Mouse (Mus musculus) heart, adult 2 months (tissue): ENCODE data around the gene Rps6ka5. TPM values are rescaled to one million over a fixed set of nuclear protein-coding genes. Genes with fewer than 3 reads are reported as not detected.

Experiments
- DNase-seq, 2 experiments: peaks; one replicate each; pipeline ENCODE4 v3.0.0; 2021
- H3K27ac ChIP-seq: fragments of 200-600 bp; 2 replicates; pipeline ENCODE4 v1.8.1; 2022
- H3K27me3 ChIP-seq: fragments of 200-500 bp; 2 replicates; pipeline ENCODE4 v1.6.1; 2012; ENCODE audit warnings: mild to moderate bottlenecking, low read length, inconsistent platforms, mixed read lengths; ENCODE audit not compliant: control insufficient read depth, insufficient read depth
- H3K36me3 ChIP-seq: fragments of 200-500 bp; 2 replicates; pipeline ENCODE4 v1.6.1; 2012; ENCODE audit warnings: low read length, inconsistent platforms; ENCODE audit not compliant: control insufficient read depth, insufficient read depth
- H3K4me1 ChIP-seq: fragments of 200-500 bp; 2 replicates; pipeline ENCODE4 v1.6.1; 2011; ENCODE audit warnings: low read length; ENCODE audit not compliant: control insufficient read depth, insufficient read depth
- H3K4me3 ChIP-seq: fragments of 200-600 bp; 2 replicates; pipeline ENCODE4 v1.8.1; 2022
- H3K79me2 ChIP-seq: fragments of 200-500 bp; replicated peaks from 2 replicates; pipeline ENCODE4 v1.6.1; 2012; ENCODE audit warnings: mild to moderate bottlenecking, inconsistent platforms, low read length, moderate library complexity, mixed read lengths; ENCODE audit not compliant: control insufficient read depth, insufficient read depth
- H3K9ac ChIP-seq: fragments of 200-500 bp; 2 replicates; pipeline ENCODE4 v1.6.1; 2012; ENCODE audit warnings: low read depth, mild to moderate bottlenecking, control low read depth, inconsistent platforms, low read length, mixed read lengths
- CTCF ChIP-seq: fragments of 200-600 bp; IDR thresholded peaks from 2 replicates; pipeline ENCODE4 v1.8.1; 2022; ENCODE audit warnings: antibody characterized with exemption, mild to moderate bottlenecking, moderate library complexity
- EP300 ChIP-seq: fragments of 200-500 bp; IDR thresholded peaks from 2 replicates; pipeline ENCODE4 v1.6.1; 2011; ENCODE audit warnings: low read depth, low read length, control low read depth; ENCODE audit not compliant: insufficient read depth
- POLR2A ChIP-seq: fragments of 200-500 bp; IDR thresholded peaks from 2 replicates; pipeline ENCODE4 v1.6.1; 2011; ENCODE audit warnings: mild to moderate bottlenecking, low read depth, low read length, control low read depth; ENCODE audit not compliant: insufficient read depth
- WGBS: fragments of 180-500 bp; shearing (Covaris S2); methylation state at CpG from one replicate; pipeline ENCODE4 v1.1.7; 2018; 5-methylcytosine and 5-hydroxymethylcytosine counted together
- intact Hi-C: fragments of 180-260 bp; cut with DNase I; formaldehyde crosslinking; loops from one replicate; pipeline ENCODE4 v1.15.1; 2025
- polyA plus RNA-seq: library from polyadenylated mRNA; depleted of rRNA; stranded (reverse); fragments of >200 nt; gene quantifications from 2 replicates; pipeline ENCODE4 v1.2.3, GENCODE M21; 2012
- total RNA-seq, 2 experiments: library from RNA; stranded (reverse); gene quantifications; 2 replicates each; pipeline ENCODE4 v1.2.3; 2021

The Rps6ka5 gene
- total and polyA plus RNA-seq, 3 experiments, result 2.1 to 13.5 (median 10.8) TPM

DNA sequence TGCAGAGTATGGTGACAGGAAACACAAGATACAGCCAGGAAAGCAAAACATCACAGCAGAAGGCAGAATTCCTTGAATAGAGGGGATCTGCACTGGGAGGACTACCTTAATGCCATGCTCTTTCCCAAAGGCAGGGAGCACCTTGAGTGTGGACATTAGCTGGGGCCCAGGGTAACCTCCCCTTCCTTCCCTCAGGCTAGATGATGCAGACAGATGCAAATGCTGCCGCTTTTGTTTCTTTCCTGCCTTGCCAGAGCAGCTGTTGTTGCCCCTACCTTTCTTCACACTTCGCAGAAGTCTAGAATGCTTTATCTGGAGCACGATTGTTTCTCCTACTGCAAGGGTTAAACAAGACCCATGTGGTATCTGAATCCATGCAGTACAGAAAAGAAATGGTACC, 34.6 kb downstream of the Rps6ka5 start:
- Histone ChIP-seq H3K27me3 (no peaks in the 10 kb centered on the region), H3K36me3 (peaks cover 5% of the 10 kb centered on the region), H3K27ac (no peak overlapping the region), H3K4me1 (no peaks in the 10 kb centered on the region; the same call in 1 of the 2 replicates), H3K9ac (no peak overlapping the region), H3K4me3 (no peak overlapping the region), H3K79me2 (no peaks in the 10 kb centered on the region; the same call in none of the 2 replicates)
- TF ChIP-seq POLR2A, result no peak
- TF ChIP-seq EP300, result no peak
- no peak for TF ChIP-seq CTCF
- WGBS, result 50% methylated on average over 3 of the region's 3 CpGs
- DNase-seq, result no peak
- intact Hi-C loops, result no loop called here

- H3K79me2 ChIP-seq, result no peaks in the 10 kb centered on the region; the same call in none of the 2 replicates
- H3K36me3 ChIP-seq, result peaks cover 5% of the 10 kb centered on the region
- H3K9ac ChIP-seq, result no peak overlapping the region
- H3K4me3 ChIP-seq, result no peak overlapping the region
- intact Hi-C loops, result no loop called here
- DNase-seq, result no peak
- H3K27me3 ChIP-seq, result no peaks in the 10 kb centered on the region
- no peaks in the 10 kb centered on the region; the same call in 1 of the 2 replicates for H3K4me1 ChIP-seq
- TF ChIP-seq POLR2A (no peak), CTCF (no peak), EP300 (no peak)
- no peak overlapping the region for H3K27ac ChIP-seq
- 82% methylated on average over 5 of the region's 5 CpGs for WGBS
These were observed 36.3 kb downstream of the Rps6ka5 start for GRCm38 (mm10) chr12:100690444-100690843.

DNA sequence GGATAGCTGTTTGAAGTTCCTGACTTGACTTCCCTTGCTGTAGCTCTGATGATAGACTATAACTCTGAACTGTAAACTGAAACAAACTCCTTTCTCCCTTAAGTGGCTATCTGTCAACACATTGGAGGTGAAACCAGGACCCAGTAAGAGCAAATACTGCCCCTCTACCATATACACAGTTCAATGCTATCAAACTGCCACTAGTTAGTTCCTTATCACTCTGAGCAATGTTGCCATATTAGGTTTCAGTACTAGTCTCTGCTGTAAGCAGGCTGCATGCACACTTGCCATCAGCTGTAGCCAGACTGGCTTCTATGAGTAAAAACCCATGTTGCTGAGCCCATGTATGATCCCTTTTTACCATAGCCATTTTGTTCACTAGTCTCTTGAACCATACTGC, 38.6 kb downstream of the Rps6ka5 start:
- Histone ChIP-seq H3K36me3 (peaks cover 5% of the 10 kb centered on the region), H3K27me3 (no peaks in the 10 kb centered on the region), H3K79me2 (no peaks in the 10 kb centered on the region; the same call in none of the 2 replicates), H3K4me1 (no peaks in the 10 kb centered on the region; the same call in 1 of the 2 replicates), H3K9ac (no peak overlapping the region), H3K27ac (no peak overlapping the region), H3K4me3 (no peak overlapping the region)
- TF ChIP-seq CTCF, result no peak
- TF ChIP-seq EP300, result no peak
- TF ChIP-seq POLR2A, result no peak
- DNase-seq, result no peak
- intact Hi-C loops, result no loop called here

DNA sequence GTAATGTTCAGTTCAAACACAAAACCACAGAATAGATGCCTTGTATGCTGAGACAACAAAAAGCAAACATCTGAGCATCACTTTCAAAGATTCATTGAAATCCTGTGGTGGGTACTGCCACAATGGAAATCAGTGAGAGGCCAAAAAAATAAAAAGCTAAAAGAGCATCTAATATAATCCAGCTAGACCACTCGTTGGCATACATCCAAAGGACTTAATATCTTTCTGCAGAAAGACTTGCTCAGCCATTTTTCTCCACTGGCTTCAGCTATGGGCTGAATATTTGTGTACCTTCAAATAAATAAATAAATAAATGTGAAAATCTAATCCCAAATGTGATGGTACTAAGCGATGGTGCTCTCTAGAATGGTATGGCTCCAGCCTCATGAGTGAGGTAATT, 39.8 kb downstream of the Rps6ka5 start:
- no peak for TF ChIP-seq EP300
- no peak for TF ChIP-seq CTCF
- no peak for TF ChIP-seq POLR2A
- Histone ChIP-seq H3K27ac (no peak overlapping the region), H3K27me3 (no peaks in the 10 kb centered on the region), H3K4me3 (no peak overlapping the region), H3K4me1 (no peaks in the 10 kb centered on the region; the same call in 1 of the 2 replicates), H3K79me2 (no peaks in the 10 kb centered on the region; the same call in none of the 2 replicates), H3K36me3 (peaks cover 5% of the 10 kb centered on the region), H3K9ac (no peak overlapping the region)
- WGBS, result 69% methylated on average over 2 of the region's 2 CpGs
- intact Hi-C loops, result no loop called here
- DNase-seq, result no peak

DNA sequence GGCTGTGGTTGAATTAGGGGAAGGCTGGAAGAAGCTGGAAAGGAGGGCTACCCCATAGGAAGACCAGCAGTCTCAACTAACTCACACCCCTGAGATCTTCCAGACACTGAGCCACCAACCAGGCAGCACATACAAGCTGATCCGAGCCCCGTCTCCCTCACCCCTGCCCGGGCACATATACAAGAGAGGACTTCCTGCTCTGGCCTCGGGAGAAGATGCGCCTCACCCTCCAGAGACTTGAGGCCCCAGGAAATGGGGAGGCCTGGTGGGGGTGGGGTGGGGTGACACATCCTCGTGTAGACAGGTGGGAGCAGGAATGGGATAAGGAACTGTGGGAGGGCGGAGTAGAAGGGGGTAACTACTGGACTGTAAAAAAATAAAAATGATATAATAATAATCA, 45.0 kb downstream of the Rps6ka5 start:
- intact Hi-C loops, result no loop called here
- Histone ChIP-seq H3K4me1 (peaks cover 6% of the 10 kb centered on the region), H3K9ac (no peak overlapping the region), H3K4me3 (no peak overlapping the region), H3K79me2 (no peaks in the 10 kb centered on the region), H3K27ac (no peak overlapping the region), H3K27me3 (no peaks in the 10 kb centered on the region), H3K36me3 (no peaks in the 10 kb centered on the region; the same call in 1 of the 2 replicates)
- WGBS, result 71% methylated on average over 7 of the region's 7 CpGs
- no peak for DNase-seq
- TF ChIP-seq POLR2A, result no peak
- no peak for TF ChIP-seq CTCF
- no peak for TF ChIP-seq EP300

- Histone ChIP-seq H3K9ac (no peak overlapping the region), H3K27ac (no peak overlapping the region), H3K79me2 (no peaks in the 10 kb centered on the region), H3K4me3 (no peak overlapping the region), H3K27me3 (no peaks in the 10 kb centered on the region), H3K4me1 (peaks cover 6% of the 10 kb centered on the region), H3K36me3 (no peaks in the 10 kb centered on the region; the same call in 1 of the 2 replicates)
- WGBS, result 49% methylated on average over 1 of the region's 1 CpGs
- intact Hi-C loops, result no loop called here
- no peak for DNase-seq
- no peak for TF ChIP-seq POLR2A
- no peak for TF ChIP-seq CTCF
- TF ChIP-seq EP300, result no peak
These were observed 45.5 kb downstream of the Rps6ka5 start for GRCm38 (mm10) chr12:100681241-100681640.
